Mouse (Mus musculus): ENCODE data around the gene Zmiz1. TPM values are rescaled to one million over a fixed set of nuclear protein-coding genes. Genes with fewer than 3 reads are reported as not detected.

Gene Zmiz1
- total and polyA plus RNA-seq, 3 experiments, result 3.7 to 45.8 (median 11.1) TPM

DNA sequence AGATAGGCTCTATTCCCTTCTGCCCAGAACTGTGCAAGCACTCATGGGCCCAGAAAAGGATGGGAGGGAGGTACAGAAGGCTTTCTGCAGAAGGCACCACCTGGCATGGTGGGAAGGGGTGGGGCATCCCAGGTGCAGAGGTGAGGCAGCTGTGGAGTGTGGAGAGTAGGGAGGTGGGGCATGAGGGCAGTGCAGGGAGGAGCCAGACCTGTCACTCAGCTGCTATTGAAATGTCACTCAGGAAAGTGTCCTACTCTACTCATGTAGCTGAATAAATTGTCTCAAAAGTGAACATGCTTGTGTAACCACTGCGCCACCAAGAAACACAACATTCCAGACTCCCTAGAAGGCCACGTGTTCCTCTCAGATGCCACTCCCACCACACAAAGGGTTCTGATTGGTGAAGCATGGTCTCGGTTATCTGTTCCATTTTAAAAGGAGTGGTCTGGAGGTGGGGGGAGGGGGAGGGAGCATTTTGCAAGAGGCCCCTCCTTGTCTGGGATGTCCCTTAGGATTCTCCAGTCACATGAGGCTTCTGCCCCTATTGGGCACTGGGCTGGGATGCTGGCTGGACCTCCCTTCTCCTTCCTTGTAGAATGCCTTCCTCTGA, 41.6 kb downstream of the Zmiz1 start:
- Histone ChIP-seq H3K79me2 (replicated peaks; ENCODE audit: control insufficient read depth, extremely low read depth, insufficient read depth, poor library complexity, severe bottlenecking) (peaks cover 39% of the 10 kb centered on the region), H3K4me3 (replicated peaks in 1 of 3; ENCODE audit: low read depth in 2 of 3, low read length in 2 of 3, poor library complexity in 1 of 3) (peak overlapping the region in 1 of 3 experiments; percentile 39), H3K27ac (ENCODE audit: insufficient read depth, low read depth) (peak overlapping the region; percentile 22; the same call in 1 of the 2 replicates), H3K9ac (ENCODE audit: insufficient read depth, low read depth) (no peak overlapping the region), H3K4me2 (ENCODE audit: insufficient read depth, low read depth, poor library complexity, severe bottlenecking) (no peak overlapping the region), H3K4me1 (ENCODE audit: control insufficient read depth in 1 of 2, insufficient read depth in 2 of 2) (peaks cover 75 to 99% of the 10 kb centered on the region in 2 experiments), H3K27me3 (replicated peaks) (no peaks in the 10 kb centered on the region), H3K9me3 (replicated peaks; ENCODE audit: low read length) (no peaks in the 10 kb centered on the region), H3K36me3 (replicated peaks in 1 of 2; ENCODE audit: control insufficient read depth in 1 of 2, insufficient read depth in 1 of 2, low read length in 1 of 2) (peaks cover 0 to 31% of the 10 kb centered on the region in 2 experiments)
- TF ChIP-seq ETS1 (conservative IDR thresholded peaks at IDR 0.05; ENCODE audit: low read depth, low read length) (no peak), TCF12 (IDR thresholded peaks at IDR 0.05; ENCODE audit: low read depth, low read length) (no peak), USF1 (IDR thresholded peaks at IDR 0.05; ENCODE audit: low read depth, low read length) (no peak), MEF2A (IDR thresholded peaks at IDR 0.05; ENCODE audit: borderline replicate concordance, low read depth, low read length) (no peak), SIN3A (IDR thresholded peaks at IDR 0.05; ENCODE audit: low read length) (no peak), ZMIZ1 (IDR thresholded peaks at IDR 0.05; ENCODE audit: low read depth, low read length) (no peak)
- no peak for DNase-seq (ENCODE audit: extremely low read depth)
- dilution Hi-C loops (cut with MboI; ENCODE audit: extremely low pct_ligation_motif_present, extremely low pct_unique_long_range_greater_than_20kb, low sequenced_read_pairs) (no loop called here), in situ Hi-C loops (cut with MboI; ENCODE audit: low pct_ligation_motif_present, low pct_unique_long_range_greater_than_20kb, low sequenced_read_pairs) (no loop called here)

- Histone ChIP-seq H3K9me3 (replicated peaks; ENCODE audit: low read length) (no peaks in the 10 kb centered on the region), H3K4me1 (ENCODE audit: control insufficient read depth in 1 of 2, insufficient read depth in 2 of 2) (peaks cover 75 to 99% of the 10 kb centered on the region in 2 experiments), H3K27ac (ENCODE audit: insufficient read depth, low read depth) (peak overlapping the region; percentile 22), H3K9ac (ENCODE audit: insufficient read depth, low read depth) (no peak overlapping the region), H3K4me3 (replicated peaks in 1 of 3; ENCODE audit: low read depth in 2 of 3, low read length in 2 of 3, poor library complexity in 1 of 3) (no peak overlapping the region), H3K4me2 (ENCODE audit: insufficient read depth, low read depth, poor library complexity, severe bottlenecking) (no peak overlapping the region), H3K79me2 (replicated peaks; ENCODE audit: control insufficient read depth, extremely low read depth, insufficient read depth, poor library complexity, severe bottlenecking) (peaks cover 33% of the 10 kb centered on the region), H3K27me3 (replicated peaks) (no peaks in the 10 kb centered on the region), H3K36me3 (replicated peaks in 1 of 2; ENCODE audit: control insufficient read depth in 1 of 2, insufficient read depth in 1 of 2, low read length in 1 of 2) (peaks cover 0 to 39% of the 10 kb centered on the region in 2 experiments)
- in situ Hi-C loops (cut with MboI; ENCODE audit: low pct_ligation_motif_present, low pct_unique_long_range_greater_than_20kb, low sequenced_read_pairs), result no loop called here
- DNase-seq (ENCODE audit: extremely low read depth), result no peak
- no peak for TF ChIP-seq BHLHE40 (IDR thresholded peaks at IDR 0.05; ENCODE audit: low read depth, low read length)
- dilution Hi-C loops (cut with MboI; ENCODE audit: extremely low pct_ligation_motif_present, extremely low pct_unique_long_range_greater_than_20kb, low sequenced_read_pairs), result no loop called here
Measured at GRCm38 (mm10) chr14:25501481-25501880, 42.5 kb downstream of the Zmiz1 start.

DNA sequence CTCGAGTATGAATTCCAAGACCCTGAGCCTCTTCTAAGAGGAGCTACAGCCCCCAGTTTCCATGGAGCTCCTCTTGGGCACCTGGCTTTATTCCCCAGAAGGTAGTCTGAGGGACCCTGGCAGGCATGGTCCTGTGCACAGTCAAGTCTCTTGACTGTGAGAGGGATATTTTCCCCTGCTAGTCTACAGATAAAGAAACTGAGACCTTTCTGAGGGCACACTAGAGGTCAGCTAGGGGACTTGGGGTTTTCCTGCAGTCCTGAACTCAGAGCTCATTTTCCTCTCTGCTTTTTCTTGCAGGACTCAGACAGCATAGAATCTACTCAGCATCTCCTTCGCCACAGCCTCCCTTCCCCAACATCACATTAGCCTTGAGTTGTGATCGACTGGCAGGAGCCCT, 43.4 kb downstream of the Zmiz1 start:
- dilution Hi-C loops (cut with MboI; ENCODE audit: extremely low pct_ligation_motif_present, extremely low pct_unique_long_range_greater_than_20kb, low sequenced_read_pairs), result no loop called here
- H3K79me2 ChIP-seq (replicated peaks; ENCODE audit: control insufficient read depth, extremely low read depth, insufficient read depth, poor library complexity, severe bottlenecking), result peaks cover 31% of the 10 kb centered on the region
- in situ Hi-C loops (cut with MboI; ENCODE audit: low pct_ligation_motif_present, low pct_unique_long_range_greater_than_20kb, low sequenced_read_pairs), result no loop called here
- DNase-seq (ENCODE audit: extremely low read depth), result no peak
- no peaks in the 10 kb centered on the region for H3K27me3 ChIP-seq (replicated peaks)
- no peaks in the 10 kb centered on the region for H3K9me3 ChIP-seq (replicated peaks; ENCODE audit: low read length)
- peak overlapping the region; percentile 88 for H3K27ac ChIP-seq (ENCODE audit: insufficient read depth, low read depth)
- peak overlapping the region; percentile 61 for H3K9ac ChIP-seq (ENCODE audit: insufficient read depth, low read depth)
- peak overlapping the region; percentile 75 for H3K4me2 ChIP-seq (ENCODE audit: insufficient read depth, low read depth, poor library complexity, severe bottlenecking)
- TF ChIP-seq ETS1 (conservative IDR thresholded peaks at IDR 0.05; ENCODE audit: low read depth, low read length), result no peak; the same call in 1 of the 2 replicates
- TF ChIP-seq MEF2A (IDR thresholded peaks at IDR 0.05; ENCODE audit: borderline replicate concordance, low read depth, low read length), result peak; percentile 58; the same call in 1 of the 2 replicates
- 0 out of 2 replicates have a peak, but pooled peaks have one; percentile 26 for TF ChIP-seq SIN3A (IDR thresholded peaks at IDR 0.05; ENCODE audit: low read length)
- TF ChIP-seq NRF1 (IDR thresholded peaks at IDR 0.05; ENCODE audit: low read depth, low read length), result no peak
- TF ChIP-seq IRF4 (IDR thresholded peaks at IDR 0.05; ENCODE audit: low read depth, low read length), result peak; percentile 77
- TF ChIP-seq EP300 (IDR thresholded peaks at IDR 0.05; ENCODE audit: low read length), result peak; percentile 59; the same call in 1 of the 2 replicates
- H3K4me1 ChIP-seq (ENCODE audit: control insufficient read depth in 1 of 2, insufficient read depth in 2 of 2), result peaks cover 68 to 90% of the 10 kb centered on the region in 2 experiments
- peaks cover 0 to 46% of the 10 kb centered on the region in 2 experiments for H3K36me3 ChIP-seq (replicated peaks in 1 of 2; ENCODE audit: control insufficient read depth in 1 of 2, insufficient read depth in 1 of 2, low read length in 1 of 2)
- H3K4me3 ChIP-seq (replicated peaks in 1 of 3; ENCODE audit: low read depth in 2 of 3, low read length in 2 of 3, poor library complexity in 1 of 3), result peak overlapping the region in 1 of 3 experiments; percentile 56

Data from CH12.LX (cell line).